Mouse (Mus musculus) testis, adult 2 months (tissue): ENCODE measurements around the gene Kalrn. TPM values are rescaled to one million over a fixed set of nuclear protein-coding genes. Genes with fewer than 3 reads are reported as not detected.

Experiments used
- H3K27ac ChIP-seq: fragments of 200-500 bp; 2 replicates; pipeline ENCODE4 v1.5.1; 2012; ENCODE audit warnings: low read depth, low read length; ENCODE audit not compliant: control insufficient read depth, insufficient read depth
- H3K27me3 ChIP-seq: fragments of 200-500 bp; 2 replicates; pipeline ENCODE4 v1.6.1; 2012; ENCODE audit warnings: mild to moderate bottlenecking, low read length, moderate library complexity; ENCODE audit not compliant: control insufficient read depth, insufficient read depth
- H3K36me3 ChIP-seq: fragments of 200-500 bp; 2 replicates; pipeline ENCODE4 v1.6.1; 2012; ENCODE audit warnings: mild to moderate bottlenecking, low read length; ENCODE audit not compliant: control insufficient read depth, insufficient read depth
- H3K4me1 ChIP-seq: fragments of 200-500 bp; 2 replicates; pipeline ENCODE4 v1.6.1; 2012; ENCODE audit warnings: low read length; ENCODE audit not compliant: control insufficient read depth, insufficient read depth
- H3K4me3 ChIP-seq: fragments of 200-500 bp; 2 replicates; pipeline ENCODE4 v1.5.1; 2012; ENCODE audit warnings: low read depth, mild to moderate bottlenecking, low read length, moderate library complexity, mixed read lengths; ENCODE audit not compliant: control insufficient read depth
- CTCF ChIP-seq: fragments of 200-500 bp; IDR thresholded peaks from 2 replicates; pipeline ENCODE4 v1.5.1; 2012; ENCODE audit warnings: low read depth, mild to moderate bottlenecking, inconsistent platforms, low read length, moderate library complexity; ENCODE audit not compliant: control insufficient read depth, insufficient read depth, insufficient replicate concordance
- POLR2A ChIP-seq: fragments of 200-500 bp; IDR thresholded peaks from 2 replicates; pipeline ENCODE4 v1.6.1; 2012; ENCODE audit warnings: low read depth, mild to moderate bottlenecking, inconsistent platforms, low read length, moderate library complexity; ENCODE audit not compliant: control insufficient read depth
- polyA plus RNA-seq: library from polyadenylated mRNA; depleted of rRNA; stranded (reverse); fragments of >200 nt; gene quantifications from 2 replicates; pipeline ENCODE4 v1.2.3, GENCODE M21; 2012

Gene Kalrn
- polyA plus RNA-seq, 1 experiment, result 5.7 TPM

GRCm38 (mm10) chr16:34043048-34043795, 530.1 kb downstream of the Kalrn start:
- no peak overlapping the region for H3K4me3 ChIP-seq
- H3K36me3 ChIP-seq, result no peaks in the 10 kb centered on the region
- no peaks in the 10 kb centered on the region for H3K4me1 ChIP-seq
- no peaks in the 10 kb centered on the region for H3K27me3 ChIP-seq
- TF ChIP-seq POLR2A (no peak), CTCF (no peak)
- no peak overlapping the region for H3K27ac ChIP-seq

- Histone ChIP-seq H3K4me1 (no peaks in the 10 kb centered on the region), H3K36me3 (no peaks in the 10 kb centered on the region), H3K27ac (no peak overlapping the region), H3K27me3 (no peaks in the 10 kb centered on the region), H3K4me3 (no peak overlapping the region)
- TF ChIP-seq POLR2A, result no peak
- no peak for TF ChIP-seq CTCF
Observed at GRCm38 (mm10) chr16:34042586-34042985, 530.7 kb downstream of the Kalrn start.

- no peaks in the 10 kb centered on the region for H3K4me1 ChIP-seq
- no peak overlapping the region for H3K4me3 ChIP-seq
- no peak overlapping the region for H3K27ac ChIP-seq
- H3K36me3 ChIP-seq, result no peaks in the 10 kb centered on the region
- no peaks in the 10 kb centered on the region for H3K27me3 ChIP-seq
- no peak for TF ChIP-seq CTCF
- TF ChIP-seq POLR2A, result no peak
Observed at GRCm38 (mm10) chr16:34040276-34040675, 533.1 kb downstream of the Kalrn start.

- Histone ChIP-seq H3K36me3 (no peaks in the 10 kb centered on the region), H3K4me3 (no peak overlapping the region), H3K27me3 (no peaks in the 10 kb centered on the region), H3K4me1 (no peaks in the 10 kb centered on the region), H3K27ac (no peak overlapping the region)
- no peak for TF ChIP-seq POLR2A
- TF ChIP-seq CTCF, result no peak
Observed at GRCm38 (mm10) chr16:34039736-34040135, 533.6 kb downstream of the Kalrn start.

- Histone ChIP-seq H3K27ac (no peak overlapping the region), H3K4me3 (no peak overlapping the region), H3K4me1 (no peaks in the 10 kb centered on the region), H3K27me3 (no peaks in the 10 kb centered on the region), H3K36me3 (no peaks in the 10 kb centered on the region)
- TF ChIP-seq POLR2A, result no peak
- TF ChIP-seq CTCF, result no peak
Observed at GRCm38 (mm10) chr16:34036327-34037047, 536.8 kb downstream of the Kalrn start.

- Histone ChIP-seq H3K27me3 (no peaks in the 10 kb centered on the region), H3K4me1 (no peaks in the 10 kb centered on the region), H3K36me3 (no peaks in the 10 kb centered on the region), H3K27ac (no peak overlapping the region), H3K4me3 (no peak overlapping the region)
- no peak for TF ChIP-seq CTCF
- TF ChIP-seq POLR2A, result no peak
Observed at GRCm38 (mm10) chr16:34035780-34036179, 537.6 kb downstream of the Kalrn start.

GRCm38 (mm10) chr16:34034267-34034666, 539.1 kb downstream of the Kalrn start:
- no peak for TF ChIP-seq POLR2A
- TF ChIP-seq CTCF, result no peak
- H3K4me3 ChIP-seq, result no peak overlapping the region
- H3K4me1 ChIP-seq, result no peaks in the 10 kb centered on the region
- no peaks in the 10 kb centered on the region for H3K36me3 ChIP-seq
- no peak overlapping the region for H3K27ac ChIP-seq
- H3K27me3 ChIP-seq, result no peaks in the 10 kb centered on the region
